Mouse (Mus musculus): ENCODE results near the gene Hrk.

Hrk gene

DNA sequence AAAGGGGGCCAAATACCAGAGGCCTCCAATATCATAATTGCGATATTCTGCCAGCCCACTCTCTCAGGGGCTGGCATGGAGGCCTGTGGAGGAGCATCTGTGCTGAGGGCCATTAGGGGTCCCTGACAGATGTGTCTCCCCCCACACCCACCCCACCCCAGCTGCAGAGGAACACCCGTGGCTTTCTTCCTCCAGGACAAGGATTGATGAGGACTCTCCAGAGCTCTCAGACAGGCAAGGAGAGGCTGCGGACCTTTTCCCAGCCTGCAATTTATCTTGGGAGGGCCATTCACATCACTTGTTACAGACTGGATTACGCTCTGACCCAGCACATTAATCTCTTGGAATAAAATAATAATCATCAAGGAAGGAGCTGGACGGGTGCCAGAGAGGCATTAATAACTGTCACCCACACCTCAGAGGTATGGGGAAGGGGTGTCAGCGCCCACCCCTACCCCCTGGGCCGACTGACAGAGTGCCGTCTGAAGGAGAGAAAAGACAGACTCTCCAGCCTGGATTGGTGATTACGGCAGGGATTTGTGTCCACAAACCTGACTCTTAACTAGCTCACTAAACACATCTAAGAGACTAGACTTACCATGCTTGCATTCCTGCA lies 58.8 kb downstream of the Hrk start:
- DNase-seq (ENCODE audit: low spot score): no peak

GRCm38 (mm10) chr5:118230071-118230611 lies 65.7 kb downstream of the Hrk start:
- no peak for DNase-seq (ENCODE audit: low spot score)

- DNase-seq (ENCODE audit: low spot score): no peak
Measured at GRCm38 (mm10) chr5:118236891-118237290, 72.4 kb downstream of the Hrk start.
